Mouse (Mus musculus) heart, postnatal 4 days (tissue): ENCODE measurements at regions not wholly inside any gene's neighbourhood (a gene's known extent, or its start where the extent isn't known, plus 50 kb on each side); places are given as distances from the start of the nearest gene placed in this dataset.
"Not testable (repeated sequence)": the region's sequence is repeated elsewhere in the genome, so short reads cannot be mapped to it uniquely, and the experiment has no call there.

Experiments
- DNase-seq: peaks from one replicate; pipeline ENCODE4 v3.0.0; 2021

- DNase-seq: no peak
These were observed 144.7 kb downstream of the Bcl2l11 start for GRCm38 (mm10) chr2:128270377-128271129.

- DNase-seq: no peak
These were observed 147.0 kb downstream of the Bcl2l11 start for GRCm38 (mm10) chr2:128272789-128273188.

GRCm38 (mm10) chr2:128273292-128273691, 147.5 kb downstream of the Bcl2l11 start:
- DNase-seq: no peak

- DNase-seq: no peak
These were observed 150.5 kb downstream of the Bcl2l11 start for GRCm38 (mm10) chr2:128276337-128276736.

GRCm38 (mm10) chr2:128277387-128278123, 151.7 kb downstream of the Bcl2l11 start:
- DNase-seq: peak; percentile 26

- no peak for DNase-seq
These were observed 152.2 kb downstream of the Bcl2l11 start for GRCm38 (mm10) chr2:128278124-128278432.

GRCm38 (mm10) chr2:128278608-128279081, 152.8 kb downstream of the Bcl2l11 start:
- DNase-seq: peak; percentile 52

DNA sequence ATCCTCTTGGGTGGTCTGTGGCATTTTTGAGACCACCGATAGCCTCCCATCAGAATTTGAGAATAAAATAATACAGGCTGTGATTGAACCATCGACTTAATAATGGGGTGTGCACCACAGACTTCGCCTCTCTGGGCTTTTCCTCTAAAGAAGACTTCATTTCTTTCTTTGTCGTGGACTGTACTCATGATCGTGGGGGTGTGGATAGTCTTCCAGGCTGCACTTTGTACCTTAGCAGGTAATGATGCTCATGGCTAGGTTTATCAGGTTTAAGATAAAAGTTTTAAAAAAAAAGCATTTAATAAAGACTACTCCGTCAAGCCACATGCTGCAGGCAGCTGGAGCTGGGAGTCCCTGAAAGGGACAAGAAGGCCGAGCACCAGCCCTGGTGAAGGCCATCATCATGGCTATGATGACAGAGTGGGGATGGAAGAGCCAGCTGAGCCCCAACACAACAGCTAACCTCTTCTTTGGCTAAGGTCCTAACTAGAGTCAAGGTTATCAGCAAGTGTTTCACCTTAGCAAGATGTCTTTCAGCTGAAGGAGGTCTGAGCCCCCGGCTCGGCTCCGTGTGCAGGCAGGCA, 153.4 kb downstream of the Bcl2l11 start:
- DNase-seq: no peak

- no peak for DNase-seq
These were observed 156.8 kb downstream of the Bcl2l11 start for GRCm38 (mm10) chr2:128282591-128282990.

DNA sequence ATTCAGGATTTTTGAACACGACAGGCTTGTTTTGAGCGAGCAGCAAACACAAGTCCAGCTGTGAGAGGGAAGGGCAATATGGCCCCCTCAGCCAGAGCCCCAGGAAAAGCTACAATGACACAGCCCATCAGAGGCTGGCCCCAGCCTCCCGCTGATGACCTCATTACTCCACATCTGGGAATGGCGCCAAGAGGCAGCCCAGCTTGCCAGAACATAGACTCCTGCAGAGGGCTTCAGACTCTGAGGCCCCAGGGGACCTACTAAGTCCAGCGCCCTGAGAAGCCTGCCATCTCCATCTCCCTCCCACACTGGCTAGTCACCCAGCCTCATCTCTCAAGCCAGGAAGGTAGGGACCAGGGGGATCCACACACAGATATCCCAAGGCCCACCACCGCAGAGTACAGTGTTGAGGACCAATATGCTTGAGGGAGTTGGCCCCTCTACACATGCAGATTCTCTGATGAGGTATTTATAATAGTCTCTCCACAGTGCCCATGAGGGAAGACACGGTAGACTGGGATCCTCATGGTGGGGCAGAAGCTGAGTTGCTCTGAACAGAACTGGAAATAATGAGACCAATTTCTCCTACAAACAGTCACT, 159.1 kb downstream of the Bcl2l11 start:
- peak; percentile 98 for DNase-seq

GRCm38 (mm10) chr2:128285457-128285856, 159.6 kb downstream of the Bcl2l11 start:
- DNase-seq: no peak

DNA sequence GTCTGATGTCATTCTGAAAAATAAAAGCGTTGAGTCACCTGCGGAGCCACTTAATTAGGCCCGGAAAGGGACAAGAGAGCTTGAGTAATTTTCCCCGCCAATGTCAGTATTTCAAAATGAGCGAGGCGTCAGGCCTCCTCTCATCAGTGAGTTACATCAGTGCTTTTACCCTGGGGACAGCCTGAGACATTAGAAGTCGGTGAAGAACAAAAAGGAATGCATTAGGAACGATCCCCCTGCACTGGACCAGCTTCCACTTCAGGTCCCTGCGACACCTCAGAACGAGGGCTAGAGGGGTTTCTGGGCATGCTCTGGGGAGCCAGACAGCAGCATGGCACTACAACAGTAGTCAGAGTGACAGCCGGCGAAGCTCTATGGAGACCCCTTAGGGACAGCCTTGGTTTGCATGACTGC, 162.3 kb downstream of the Bcl2l11 start:
- DNase-seq: no peak

- DNase-seq: no peak
These were observed 164.8 kb downstream of the Bcl2l11 start for GRCm38 (mm10) chr2:128290609-128291008.

DNA sequence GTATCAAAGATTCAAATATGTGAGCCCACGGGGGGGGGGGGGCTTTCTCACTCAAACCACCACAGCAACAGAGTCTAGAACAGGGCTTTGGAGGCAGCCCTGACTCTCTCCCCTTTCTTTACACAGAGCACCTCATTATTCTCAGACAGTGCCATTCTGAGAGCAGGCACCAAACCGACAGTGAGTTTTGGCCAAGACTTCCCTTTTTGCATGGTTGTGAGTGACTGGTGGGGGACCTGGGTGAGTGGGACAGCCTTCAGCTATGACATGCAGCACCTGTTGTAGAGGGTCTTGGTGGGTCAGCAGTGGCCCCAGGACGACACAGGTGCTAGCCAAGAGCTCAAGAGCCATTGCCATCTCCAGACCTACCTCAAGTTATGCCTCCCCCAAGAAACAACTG, 168.8 kb downstream of the Bcl2l11 start:
- DNase-seq: no peak

- no peak for DNase-seq
These were observed 169.2 kb downstream of the Bcl2l11 start for GRCm38 (mm10) chr2:128295018-128295424.

- no peak for DNase-seq
These were observed 169.9 kb downstream of the Bcl2l11 start for GRCm38 (mm10) chr2:128295726-128296234.

DNA sequence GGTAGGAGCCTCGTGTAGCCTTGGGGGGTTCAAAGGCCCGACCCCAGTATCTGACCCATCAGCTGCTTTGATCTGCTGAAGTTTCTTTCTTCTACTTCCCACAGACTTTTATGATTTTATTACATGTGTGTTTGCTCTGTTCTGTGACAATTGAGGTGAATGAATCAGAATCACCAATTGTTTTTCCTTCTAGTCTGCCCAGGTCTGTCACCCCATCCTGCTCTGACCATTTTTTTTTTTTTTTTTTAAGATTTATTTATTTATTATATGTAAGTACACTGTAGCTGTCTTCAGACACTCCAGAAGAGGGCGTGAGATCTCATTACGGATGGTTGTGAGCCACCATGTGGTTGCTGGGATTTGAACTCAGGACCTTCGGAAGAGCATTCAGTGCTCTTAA, 170.6 kb downstream of the Bcl2l11 start:
- not testable (repeated sequence) for DNase-seq

- DNase-seq: no peak
These were observed 171.1 kb downstream of the Bcl2l11 start for GRCm38 (mm10) chr2:128296897-128297296.

GRCm38 (mm10) chr2:128297821-128298220, 172.0 kb downstream of the Bcl2l11 start:
- DNase-seq: no peak

- DNase-seq: peak; percentile 55
These were observed 173.2 kb downstream of the Bcl2l11 start for GRCm38 (mm10) chr2:128298996-128299395.

GRCm38 (mm10) chr2:128301709-128302108, 175.9 kb downstream of the Bcl2l11 start:
- no peak for DNase-seq

GRCm38 (mm10) chr2:128304063-128304712, 178.3 kb downstream of the Bcl2l11 start:
- no peak for DNase-seq
